Mouse (Mus musculus) liver (tissue): ENCODE data around the gene Orm3.

Experiments
- DNase-seq: peaks from one replicate; pipeline ENCODE4 v3.0.0-alpha.2; 2020; ENCODE audit warnings: mixed read lengths

Gene Orm3

DNA sequence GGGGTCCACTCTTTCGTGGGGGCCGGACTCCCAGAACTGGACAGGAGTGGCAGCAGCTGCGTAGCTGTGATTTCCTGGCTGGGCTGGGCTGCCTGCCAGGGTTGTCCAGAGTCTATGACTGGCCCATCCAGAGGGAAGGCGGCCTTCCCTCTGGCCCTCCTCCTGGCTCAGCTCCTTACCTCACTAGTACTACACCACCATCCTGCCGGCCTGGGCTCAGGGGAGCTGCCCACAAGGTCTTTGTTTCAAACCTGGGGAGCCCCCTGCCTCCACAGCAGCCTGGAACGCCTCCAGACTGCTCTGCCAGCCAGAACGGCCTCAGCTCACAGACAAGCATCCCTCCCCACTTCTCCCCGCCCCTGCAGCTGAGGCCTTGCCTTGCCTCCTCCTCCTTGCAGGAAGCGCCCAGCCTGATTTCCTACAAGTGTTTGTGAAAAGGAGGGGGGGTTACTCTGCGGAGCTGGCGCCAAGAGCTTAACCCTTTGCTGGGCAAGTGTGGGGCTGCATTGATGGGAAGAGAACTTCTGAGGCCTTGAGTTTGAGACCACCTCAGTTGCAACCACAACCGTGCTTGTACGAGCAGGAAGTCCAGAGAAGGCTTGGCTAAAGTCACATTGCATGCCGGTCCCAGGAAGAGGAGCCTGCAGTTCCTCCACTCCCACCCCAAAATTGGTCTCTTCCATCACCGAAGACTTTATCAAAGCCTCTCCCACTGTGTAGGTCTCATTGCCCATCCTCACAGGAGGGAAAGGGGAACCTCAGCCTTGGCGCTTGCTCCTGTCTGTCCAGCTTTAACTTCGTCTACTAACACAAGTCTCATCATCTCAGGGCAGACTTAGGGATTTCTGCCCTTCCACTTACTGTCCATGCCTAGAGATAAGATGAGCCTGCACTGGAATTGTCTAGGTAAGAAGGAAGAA is 47.3 kb downstream of the Orm3 start, which contains the start of gene Akna:
Gene Akna, minus strand, starts transcription at position 315 of the 920 bp plus-strand sequence.
- DNase-seq, result peak; percentile 74

DNA sequence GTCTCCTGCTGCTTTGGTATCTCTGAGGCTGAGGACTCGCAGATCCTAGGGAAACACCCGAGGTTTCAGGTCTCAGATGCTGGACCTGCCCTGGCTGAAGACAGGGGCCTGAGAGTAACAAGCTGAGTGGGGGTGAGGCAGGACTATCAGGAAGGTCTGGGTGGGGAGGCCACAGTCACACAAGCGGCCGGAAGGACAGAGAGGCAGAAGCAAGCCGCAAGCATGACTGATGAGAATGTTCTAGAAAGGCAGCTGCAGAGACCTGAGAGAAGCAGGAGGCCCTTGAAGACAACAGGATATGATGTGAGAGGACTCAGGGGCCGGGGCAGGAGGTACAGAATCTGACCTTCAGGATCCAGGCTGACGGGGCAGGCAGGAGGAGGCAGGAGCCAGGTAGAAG is 48.2 kb downstream of the Orm3 start:
- no peak for DNase-seq

DNA sequence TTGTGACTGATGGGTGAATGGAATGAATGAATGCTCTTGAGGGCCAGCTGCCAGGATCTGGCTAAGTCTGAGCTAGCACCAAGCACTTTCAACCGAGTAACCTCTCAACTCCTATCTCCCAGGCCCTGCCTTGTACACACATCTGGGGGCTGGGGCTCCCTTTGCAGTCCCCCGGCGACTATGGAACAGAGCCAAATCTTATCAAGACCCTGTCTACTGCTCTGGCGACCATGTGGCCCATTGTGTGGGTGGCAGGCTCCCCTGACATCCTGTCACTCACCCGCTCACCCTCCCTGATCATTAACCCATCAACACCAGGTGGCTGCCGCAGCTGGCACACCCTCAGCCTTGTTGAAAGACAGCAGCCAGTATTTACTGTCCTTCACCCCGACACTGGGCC is 49.1 kb downstream of the Orm3 start:
- no peak for DNase-seq

DNA sequence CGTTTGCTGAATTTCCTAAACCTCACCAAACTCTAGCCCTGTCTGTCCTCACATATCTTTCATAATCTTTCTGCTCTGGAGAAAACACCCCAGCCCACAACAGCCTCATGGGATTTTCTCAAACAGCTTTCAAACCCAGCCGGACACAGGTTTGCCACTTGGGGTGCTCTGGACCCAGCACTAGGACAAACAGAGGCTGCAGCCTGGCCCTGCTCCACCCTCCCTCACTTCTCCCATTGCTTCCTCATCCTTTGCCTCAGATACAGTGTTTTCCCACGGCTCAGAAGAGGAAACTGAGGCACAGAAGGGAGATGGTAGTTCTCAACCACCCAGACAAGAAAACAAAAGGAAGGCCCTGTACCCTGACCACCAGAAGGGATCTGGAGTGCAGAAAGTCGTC is 49.7 kb downstream of the Orm3 start:
- no peak for DNase-seq

DNA sequence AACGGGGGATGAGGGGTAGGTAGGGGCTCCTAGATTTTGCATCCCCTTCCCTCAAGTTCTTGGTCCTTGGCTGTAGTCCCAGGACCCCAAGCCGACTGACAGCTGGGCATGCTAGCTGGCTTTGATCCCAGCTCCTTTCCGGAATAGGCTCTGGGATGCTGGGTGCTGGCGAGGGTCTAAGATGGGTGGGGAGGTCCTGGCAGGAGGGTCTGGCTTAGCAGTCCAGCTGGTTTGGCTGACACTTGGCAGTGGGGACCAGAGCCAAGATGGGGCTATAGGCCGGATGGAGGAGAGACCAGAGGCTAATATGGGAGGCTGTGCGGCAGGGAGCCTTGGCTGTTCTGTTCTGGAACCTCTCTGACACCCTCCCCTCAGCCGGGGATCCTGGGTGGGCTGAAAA is 52.3 kb downstream of the Orm3 start:
- DNase-seq, result no peak

DNA sequence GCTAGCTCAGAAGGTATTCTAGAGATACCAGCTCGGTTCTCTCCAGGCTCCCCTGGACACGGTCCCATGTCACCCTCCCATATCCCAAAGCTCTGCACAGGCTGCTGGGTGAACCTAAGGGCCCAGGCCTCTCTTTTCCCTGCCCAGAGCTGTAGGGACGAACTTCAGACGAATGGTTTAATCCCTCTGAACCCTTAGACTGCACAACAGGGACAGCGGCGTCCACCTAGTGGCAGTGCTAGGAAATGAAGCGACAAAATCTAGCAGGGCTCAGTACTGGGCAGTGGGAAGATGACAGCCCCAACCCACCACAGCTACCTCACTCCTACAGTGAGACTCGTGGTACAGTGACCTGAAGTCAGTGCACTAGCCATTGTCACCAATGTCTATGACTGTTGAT is 52.7 kb downstream of the Orm3 start:
- DNase-seq, result peak; percentile 54
